Mouse (Mus musculus) cerebellum, adult 11-12 months (tissue): Measurements from ENCODE around the gene Podxl2.

ENCODE experiments used
- DNase-seq: peaks from one replicate; pipeline ENCODE4 v3.0.0; 2022

Podxl2 gene

DNA sequence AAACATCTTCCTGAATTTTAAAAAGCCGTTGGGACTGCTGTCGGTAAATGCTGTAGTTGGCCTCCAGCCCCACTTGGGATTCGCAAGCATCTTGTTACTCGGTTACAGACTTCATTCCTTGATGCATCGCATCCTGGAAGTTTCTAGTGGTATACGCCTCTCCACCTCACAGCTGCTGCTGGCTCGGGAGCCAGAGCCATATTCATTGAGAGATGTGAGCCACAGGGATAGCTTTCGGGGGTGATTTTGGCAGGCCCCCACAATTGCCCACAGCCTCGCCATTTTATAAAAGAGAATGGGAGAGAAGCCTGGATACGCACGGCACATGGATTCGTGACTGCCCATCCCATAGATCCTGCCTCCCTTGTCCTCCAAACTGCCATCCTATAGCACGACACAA lies 81.0 kb downstream of the Podxl2 start:
- no peak for DNase-seq

DNA sequence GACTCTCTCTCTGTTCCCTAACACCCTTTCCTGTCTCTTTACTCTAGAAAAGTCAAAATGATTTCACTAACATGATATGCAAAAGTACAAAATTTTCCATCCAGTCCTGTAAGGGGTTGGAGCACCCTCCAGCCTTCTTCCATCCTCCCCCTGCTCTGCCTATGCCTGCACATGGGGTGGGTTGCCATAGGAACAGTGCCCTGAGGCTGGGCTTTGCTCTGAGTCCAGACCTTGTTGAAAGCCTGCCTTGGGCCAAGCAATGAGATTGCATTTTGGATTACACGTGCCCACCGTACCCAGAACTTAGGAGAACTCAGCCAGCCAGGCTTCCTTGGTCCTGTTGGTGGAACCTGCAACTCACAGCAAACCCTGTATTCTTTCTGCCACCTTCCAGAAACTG lies 81.6 kb downstream of the Podxl2 start:
- no peak for DNase-seq
